Mouse (Mus musculus) kidney, adult 2 months (tissue): ENCODE measurements around the gene Plekhm1. TPM values are rescaled to one million over a fixed set of nuclear protein-coding genes. Genes with fewer than 3 reads are reported as not detected.

Experiments
- DNase-seq: peaks from one replicate; pipeline ENCODE4 v3.0.0; 2021
- H3K27ac ChIP-seq: fragments of 200-500 bp; 2 replicates; pipeline ENCODE4 v1.5.1; 2012; ENCODE audit warnings: low read depth, low read length, control low read depth, inconsistent platforms; ENCODE audit not compliant: insufficient read depth
- H3K27me3 ChIP-seq: fragments of 200-500 bp; replicated peaks from 2 replicates; pipeline ENCODE4 v1.6.1; 2012; ENCODE audit warnings: mild to moderate bottlenecking, moderate library complexity, low read length, inconsistent platforms; ENCODE audit not compliant: control insufficient read depth, insufficient read depth
- H3K36me3 ChIP-seq: fragments of 200-500 bp; 2 replicates; pipeline ENCODE4 v1.6.1; 2012; ENCODE audit warnings: mild to moderate bottlenecking, moderate library complexity, low read length, inconsistent platforms; ENCODE audit not compliant: control insufficient read depth, insufficient read depth
- H3K4me1 ChIP-seq: fragments of 200-500 bp; 2 replicates; pipeline ENCODE4 v1.6.1; 2011; ENCODE audit warnings: low read length; ENCODE audit not compliant: control insufficient read depth, insufficient read depth
- H3K4me3 ChIP-seq: fragments of 200-500 bp; 2 replicates; pipeline ENCODE4 v1.5.1; 2011; ENCODE audit warnings: mild to moderate bottlenecking, low read depth, low read length, control low read depth; ENCODE audit not compliant: insufficient read depth
- CTCF ChIP-seq: fragments of 200-500 bp; conservative IDR thresholded peaks from 2 replicates; pipeline ENCODE4 v1.5.1; 2011; ENCODE audit warnings: low read depth, mild to moderate bottlenecking, control low read depth, low read length, moderate library complexity, mixed read lengths; ENCODE audit not compliant: insufficient read depth, insufficient read length
- POLR2A ChIP-seq: fragments of 200-500 bp; IDR thresholded peaks from one replicate; pipeline ENCODE4 v1.6.1; 2011; ENCODE audit warnings: low read depth, low read length, control low read depth
- WGBS: fragments of 180-500 bp; shearing (Covaris S2); methylation state at CpG from one replicate; pipeline ENCODE4 v1.1.7; 2018; 5-methylcytosine and 5-hydroxymethylcytosine counted together
- polyA plus RNA-seq: library from polyadenylated mRNA; depleted of rRNA; stranded (reverse); fragments of >200 nt; gene quantifications from 2 replicates; pipeline ENCODE4 v1.2.3, GENCODE M21; 2012

The Plekhm1 gene
- polyA plus RNA-seq, 1 experiment, result 21.9 TPM

GRCm38 (mm10) chr11:103333719-103334398, 78.6 kb downstream of the Plekhm1 start:
- 42% methylated on average over 40 of the region's 40 CpGs for WGBS
- H3K27ac ChIP-seq, result no peak overlapping the region
- H3K4me3 ChIP-seq, result no peak overlapping the region
- peaks cover 17% of the 10 kb centered on the region; the same call in 1 of the 2 replicates for H3K4me1 ChIP-seq
- TF ChIP-seq POLR2A (no peak), CTCF (peak; percentile 59)
- DNase-seq, result peak; percentile 53
- H3K36me3 ChIP-seq, result no peaks in the 10 kb centered on the region; the same call in 1 of the 2 replicates
- H3K27me3 ChIP-seq, result no peaks in the 10 kb centered on the region

- H3K4me3 ChIP-seq, result no peak overlapping the region
- H3K27ac ChIP-seq, result no peak overlapping the region
- H3K27me3 ChIP-seq, result no peaks in the 10 kb centered on the region
- DNase-seq, result no peak
- no peak for TF ChIP-seq POLR2A
- no peak for TF ChIP-seq CTCF
- WGBS, result 63% methylated on average over 34 of the region's 34 CpGs
- peaks cover 9% of the 10 kb centered on the region; the same call in 1 of the 2 replicates for H3K4me1 ChIP-seq
- H3K36me3 ChIP-seq, result no peaks in the 10 kb centered on the region; the same call in 1 of the 2 replicates
Observed at GRCm38 (mm10) chr11:103332890-103333651, 79.4 kb downstream of the Plekhm1 start.

GRCm38 (mm10) chr11:103332186-103332889, 80.1 kb downstream of the Plekhm1 start:
- H3K27ac ChIP-seq, result no peak overlapping the region
- no peak for TF ChIP-seq POLR2A
- TF ChIP-seq CTCF, result peak; percentile 91
- peaks cover 9% of the 10 kb centered on the region; the same call in 1 of the 2 replicates for H3K4me1 ChIP-seq
- no peak overlapping the region for H3K4me3 ChIP-seq
- DNase-seq, result peak; percentile 83
- no peaks in the 10 kb centered on the region for H3K36me3 ChIP-seq
- WGBS, result 32% methylated on average over 18 of the region's 18 CpGs
- no peaks in the 10 kb centered on the region for H3K27me3 ChIP-seq

GRCm38 (mm10) chr11:103331502-103332185, 80.8 kb downstream of the Plekhm1 start:
- peaks cover 5% of the 10 kb centered on the region; the same call in 1 of the 2 replicates for H3K4me1 ChIP-seq
- WGBS, result 93% methylated on average over 10 of the region's 10 CpGs

GRCm38 (mm10) chr11:103330651-103331319, 81.7 kb downstream of the Plekhm1 start:
- Histone ChIP-seq H3K36me3 (no peaks in the 10 kb centered on the region), H3K4me1 (peaks cover 1% of the 10 kb centered on the region; the same call in 1 of the 2 replicates), H3K27ac (no peak overlapping the region), H3K27me3 (no peaks in the 10 kb centered on the region), H3K4me3 (no peak overlapping the region)
- TF ChIP-seq POLR2A (no peak), CTCF (no peak)
- no peak for DNase-seq
- 51% methylated on average over 7 of the region's 7 CpGs for WGBS

More at GRCm38 (mm10) chr11:103331502-103332185, 80.8 kb downstream of the Plekhm1 start:
- H3K4me3 ChIP-seq, result no peak overlapping the region
- no peaks in the 10 kb centered on the region for H3K27me3 ChIP-seq
- no peak for TF ChIP-seq CTCF
- TF ChIP-seq POLR2A, result no peak
- DNase-seq, result no peak
- no peak overlapping the region for H3K27ac ChIP-seq
- no peaks in the 10 kb centered on the region for H3K36me3 ChIP-seq

- no peaks in the 10 kb centered on the region for H3K4me1 ChIP-seq
- H3K4me3 ChIP-seq, result no peak overlapping the region
- DNase-seq, result peak; percentile 72
- WGBS, result 15% methylated on average over 5 of the region's 5 CpGs
- TF ChIP-seq POLR2A (no peak), CTCF (peak; percentile 86)
- no peaks in the 10 kb centered on the region for H3K27me3 ChIP-seq
- H3K27ac ChIP-seq, result no peak overlapping the region
- H3K36me3 ChIP-seq, result no peaks in the 10 kb centered on the region
Observed at GRCm38 (mm10) chr11:103326950-103327349, 85.5 kb downstream of the Plekhm1 start.
